Mouse (Mus musculus): ENCODE measurements around the gene Duoxa2. TPM values are rescaled to one million over a fixed set of nuclear protein-coding genes. Genes with fewer than 3 reads are reported as not detected.

Gene Duoxa2
- not detected for polyA plus RNA-seq (2015; fragmentation: Illumina TruSeq; extraction: RNeasy Lipid Tissue Mini Kit (QIAGEN cat#74804); ENCODE audit: low read depth, low replicate concordance)

DNA sequence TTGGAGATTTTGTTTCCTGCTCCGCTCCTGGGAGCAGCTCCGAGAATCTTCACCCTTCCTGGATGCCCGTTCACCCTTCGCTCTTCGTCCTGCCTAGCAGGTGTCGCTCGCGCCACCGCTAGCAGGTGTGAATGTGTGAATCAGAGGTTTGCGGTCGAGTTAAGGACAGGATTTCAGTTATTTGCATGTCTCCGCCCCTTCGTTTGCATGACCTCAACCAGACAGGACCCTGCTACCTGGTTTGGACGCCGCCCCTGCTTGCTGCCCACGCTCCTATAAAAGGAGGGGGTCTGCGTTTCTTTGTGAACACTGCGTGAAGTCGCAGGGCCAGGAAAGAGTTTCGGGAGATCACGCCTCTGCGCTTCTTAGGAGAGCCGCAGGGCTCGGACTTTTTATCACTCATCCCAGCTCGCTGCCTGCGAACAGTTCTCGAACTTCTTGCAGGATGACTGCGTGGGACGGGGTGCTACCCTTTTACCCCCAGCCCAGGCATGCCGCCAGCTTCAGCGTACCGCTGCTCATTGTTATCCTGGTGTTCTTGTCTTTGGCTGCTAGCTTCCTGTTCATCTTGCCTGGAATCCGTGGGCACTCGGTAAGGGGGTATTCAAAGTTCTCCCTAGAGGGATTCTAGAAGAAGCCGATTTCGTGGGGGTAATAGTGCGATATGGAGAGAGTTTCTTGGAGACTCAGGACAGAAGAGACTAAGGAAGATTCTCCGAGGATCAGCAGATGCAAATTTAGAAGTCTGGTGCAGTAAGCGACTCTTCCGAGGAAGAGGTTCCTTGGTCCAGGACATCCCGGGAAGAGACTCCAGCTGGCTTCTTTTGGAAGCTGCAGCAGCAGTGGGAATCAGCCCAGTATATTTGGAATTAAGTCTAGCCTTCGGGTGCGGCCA, at the start of gene Duoxa2:
TSS of gene Duoxa2 (plus strand) at position 305 of the 895 bp plus-strand sequence.

DNA sequence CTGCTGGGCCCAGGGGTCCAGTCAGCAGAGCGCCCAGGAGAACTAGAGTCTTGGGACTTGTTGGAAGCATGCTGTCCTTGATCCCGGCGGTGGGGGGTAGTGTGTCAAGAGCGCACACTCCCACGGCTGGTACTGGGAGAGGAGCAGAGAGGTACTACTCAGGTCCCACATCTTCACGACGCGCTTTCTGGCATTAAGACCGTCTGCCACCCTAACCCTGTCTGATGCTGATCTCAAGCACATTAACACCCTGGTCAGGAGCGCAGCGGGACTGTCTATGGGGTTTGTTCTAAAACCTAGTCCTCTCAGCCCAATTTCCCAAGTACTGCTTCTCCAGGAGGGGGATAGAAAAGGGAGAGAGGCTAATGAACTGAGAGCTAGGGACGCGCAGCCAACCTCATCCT, 602 bp upstream of the Duoxa2 start, which contains the start of gene Duox2:
TSS of gene Duox2 (minus strand) at position 354 of the 404 bp plus-strand sequence.

DNA sequence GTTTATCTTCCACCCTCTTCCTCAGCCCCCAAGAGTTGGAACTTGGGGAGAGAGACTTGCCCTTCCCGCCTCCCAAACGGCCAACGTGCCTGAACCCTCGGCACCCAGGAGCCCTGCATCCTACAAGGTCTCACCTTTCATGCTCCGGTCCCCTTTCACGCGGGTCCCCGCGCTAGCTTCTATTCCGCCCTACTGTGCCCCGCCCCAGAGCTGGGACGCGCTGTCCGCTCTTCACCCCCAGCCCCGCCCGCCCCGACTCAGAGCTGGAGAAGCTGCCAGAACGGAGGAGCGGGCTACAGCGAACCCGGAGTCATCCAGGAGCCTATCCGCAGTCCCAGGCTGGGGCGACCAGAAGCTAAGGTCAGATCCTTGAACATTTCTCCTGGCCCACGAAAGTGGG, 14.8 kb downstream of the Duoxa2 start, which contains the start of gene Duoxa1:
TSS of gene Duoxa1 (minus strand) at position 195 of the 400 bp plus-strand sequence.

DNA sequence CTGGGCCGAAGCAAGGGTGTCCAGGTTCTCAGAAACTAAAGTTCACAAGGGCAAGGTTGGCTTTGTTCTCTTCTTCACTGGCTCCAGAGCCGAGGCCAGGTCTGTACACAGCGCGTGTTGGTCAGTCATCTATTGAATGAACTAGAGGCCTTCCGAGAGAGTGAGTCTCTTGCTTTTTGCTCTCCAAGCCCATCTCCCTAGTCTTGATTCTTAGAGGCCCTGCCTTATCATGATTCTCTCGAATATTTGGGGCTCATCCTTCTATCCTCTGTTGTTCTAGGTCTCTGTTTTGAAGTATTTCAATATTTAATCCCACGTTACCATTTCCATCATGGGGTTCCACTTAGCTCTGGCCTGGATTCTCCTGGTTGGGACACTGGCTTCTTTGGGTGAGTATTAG, 16.7 kb downstream of the Duoxa2 start, which contains the start of gene Duox1:
TSS of gene Duox1 (plus strand) at position 301 of the 400 bp plus-strand sequence.

Other genes starting within 250 kb of the Duoxa2 start
- gene Spg11, start 180.5 kb upstream of the Duoxa2 start, polyA plus RNA-seq (2015; fragmentation: Illumina TruSeq; extraction: RNeasy Lipid Tissue Mini Kit (QIAGEN cat#74804); ENCODE audit: low read depth, low replicate concordance) = 7.6 TPM
- 261 TPM for gene B2m, start 151.2 kb upstream of the Duoxa2 start, polyA plus RNA-seq (2015; fragmentation: Illumina TruSeq; extraction: RNeasy Lipid Tissue Mini Kit (QIAGEN cat#74804); ENCODE audit: low read depth, low replicate concordance)
- gene Trim69, start 138.2 kb upstream of the Duoxa2 start, polyA plus RNA-seq (2015; fragmentation: Illumina TruSeq; extraction: RNeasy Lipid Tissue Mini Kit (QIAGEN cat#74804); ENCODE audit: low read depth, low replicate concordance) = not detected
- gene Patl2, start 112.7 kb upstream of the Duoxa2 start, polyA plus RNA-seq (2015; fragmentation: Illumina TruSeq; extraction: RNeasy Lipid Tissue Mini Kit (QIAGEN cat#74804); ENCODE audit: low read depth, low replicate concordance) = not detected
- gene Terb2, start 112.6 kb upstream of the Duoxa2 start, polyA plus RNA-seq (2015; fragmentation: Illumina TruSeq; extraction: RNeasy Lipid Tissue Mini Kit (QIAGEN cat#74804); ENCODE audit: low read depth, low replicate concordance) = not detected
- 23.4 TPM for gene Sord, start 64.2 kb upstream of the Duoxa2 start, polyA plus RNA-seq (2015; fragmentation: Illumina TruSeq; extraction: RNeasy Lipid Tissue Mini Kit (QIAGEN cat#74804); ENCODE audit: low read depth, low replicate concordance)
- gene Duox2, start 451 bp upstream of the Duoxa2 start, polyA plus RNA-seq (2015; fragmentation: Illumina TruSeq; extraction: RNeasy Lipid Tissue Mini Kit (QIAGEN cat#74804); ENCODE audit: low read depth, low replicate concordance) = not detected
- not detected for gene Duoxa1, start 14.8 kb downstream of the Duoxa2 start, polyA plus RNA-seq (2015; fragmentation: Illumina TruSeq; extraction: RNeasy Lipid Tissue Mini Kit (QIAGEN cat#74804); ENCODE audit: low read depth, low replicate concordance)
- not detected for gene Duox1, start 16.8 kb downstream of the Duoxa2 start, polyA plus RNA-seq (2015; fragmentation: Illumina TruSeq; extraction: RNeasy Lipid Tissue Mini Kit (QIAGEN cat#74804); ENCODE audit: low read depth, low replicate concordance)
- 61.9 TPM for gene Shf, start 70.3 kb downstream of the Duoxa2 start, polyA plus RNA-seq (2015; fragmentation: Illumina TruSeq; extraction: RNeasy Lipid Tissue Mini Kit (QIAGEN cat#74804); ENCODE audit: low read depth, low replicate concordance)
- gene Slc28a2, start 127.6 kb downstream of the Duoxa2 start, polyA plus RNA-seq (2015; fragmentation: Illumina TruSeq; extraction: RNeasy Lipid Tissue Mini Kit (QIAGEN cat#74804); ENCODE audit: low read depth, low replicate concordance) = 0.15 TPM
- gene Gm14085, start 186.0 kb downstream of the Duoxa2 start, polyA plus RNA-seq (2015; fragmentation: Illumina TruSeq; extraction: RNeasy Lipid Tissue Mini Kit (QIAGEN cat#74804); ENCODE audit: low read depth, low replicate concordance) = not detected

All from brain, adult 10 weeks (tissue).